Mouse (Mus musculus): ENCODE measurements around the gene Pakap. TPM values are rescaled to one million over a fixed set of nuclear protein-coding genes. Genes with fewer than 3 reads are reported as not detected.

Pakap gene
- polyA plus RNA-seq, 1 experiment, result not detected

DNA sequence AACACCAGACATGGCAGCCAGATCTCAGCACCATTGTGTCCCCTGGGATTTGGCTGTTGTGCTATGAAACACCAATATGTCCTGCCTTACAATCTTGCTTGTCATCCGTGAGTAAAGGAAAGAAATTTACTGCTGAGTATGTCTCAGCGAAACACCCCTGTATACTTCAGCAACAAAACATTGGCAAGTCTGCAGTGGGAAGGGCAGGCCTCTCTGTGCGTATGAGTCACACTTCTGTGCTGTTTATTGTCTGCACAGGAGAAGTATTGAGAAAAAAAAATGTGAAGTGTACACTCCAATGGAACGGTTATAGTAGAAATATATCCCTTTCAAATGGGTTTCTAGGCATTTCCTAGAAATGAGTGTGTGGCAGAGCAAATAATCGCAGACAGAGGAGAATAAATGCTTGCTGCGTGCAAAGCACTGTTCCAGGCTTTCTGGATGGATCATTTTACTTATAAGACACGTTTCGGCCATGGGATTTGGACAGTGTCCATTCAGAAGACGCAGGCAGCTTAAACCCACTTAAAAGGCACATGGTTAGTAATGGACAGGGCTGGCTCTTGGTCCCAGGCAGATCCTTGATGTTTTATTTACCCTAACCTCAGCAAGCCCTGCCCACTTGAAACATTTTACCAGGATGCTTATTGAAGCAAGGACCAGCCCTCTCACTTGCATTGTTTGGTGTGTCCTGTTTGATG, 69.0 kb downstream of the Pakap start:
- Histone ChIP-seq H3K4me3 (ENCODE audit: insufficient read depth, low read length) (no peak overlapping the region), H3K4me1 (ENCODE audit: control insufficient read depth, insufficient read depth, low read length) (no peaks in the 10 kb centered on the region), H3K27ac (ENCODE audit: insufficient read depth, low read depth, low read length) (no peak overlapping the region)
- TF ChIP-seq POLR2A (IDR thresholded peaks at IDR 0.05; ENCODE audit: borderline replicate concordance, low read depth, low read length), result no peak

DNA sequence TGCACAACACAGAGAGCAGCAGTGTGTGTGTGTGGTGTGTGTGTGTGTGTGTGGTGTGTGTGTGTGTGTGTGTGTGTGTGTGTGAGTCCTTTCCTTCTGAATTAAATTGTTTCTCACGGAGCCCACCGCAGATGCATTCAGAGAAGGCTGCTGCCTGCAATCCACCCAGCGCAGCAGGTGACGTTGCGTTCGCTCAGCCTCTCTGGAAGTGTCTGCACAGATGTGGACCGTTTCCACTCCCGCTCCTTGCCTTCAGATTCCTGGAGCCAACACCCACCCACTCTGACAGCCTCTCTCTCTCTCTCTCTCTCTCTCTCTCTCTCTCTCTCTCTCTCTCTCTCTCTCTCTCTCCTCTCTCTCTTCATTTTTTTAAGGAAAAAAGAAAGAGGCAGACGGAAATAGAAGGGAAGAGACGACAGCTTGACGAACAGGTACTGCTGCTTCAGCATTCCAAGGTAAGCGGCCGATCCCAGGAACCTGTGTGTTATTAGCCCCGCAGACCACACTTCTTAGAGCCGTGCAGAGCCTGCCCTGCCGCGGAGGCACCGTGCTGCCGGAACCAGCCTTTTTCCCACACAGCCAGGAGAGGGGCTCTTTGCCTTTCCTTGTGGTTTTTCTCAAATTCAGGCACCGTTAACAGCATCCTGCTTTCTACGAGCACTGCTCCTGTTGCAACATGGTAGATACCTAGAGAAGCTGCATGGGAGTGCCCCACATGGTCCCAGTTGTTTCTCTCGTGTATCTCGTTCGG, 69.8 kb downstream of the Pakap start:
- no peak for TF ChIP-seq POLR2A (IDR thresholded peaks at IDR 0.05; ENCODE audit: borderline replicate concordance, low read depth, low read length)
- TF ChIP-seq CTCF (IDR thresholded peaks at IDR 0.05; ENCODE audit: low read depth, low read length), result no peak
- no peak overlapping the region for H3K4me3 ChIP-seq (ENCODE audit: insufficient read depth, low read length)
- no peaks in the 10 kb centered on the region for H3K4me1 ChIP-seq (ENCODE audit: control insufficient read depth, insufficient read depth, low read length)
- no peak overlapping the region for H3K27ac ChIP-seq (ENCODE audit: insufficient read depth, low read depth, low read length)

- TF ChIP-seq CTCF (IDR thresholded peaks at IDR 0.05; ENCODE audit: low read depth, low read length) (no peak), POLR2A (IDR thresholded peaks at IDR 0.05; ENCODE audit: borderline replicate concordance, low read depth, low read length) (no peak)
- Histone ChIP-seq H3K27ac (ENCODE audit: insufficient read depth, low read depth, low read length) (no peak overlapping the region), H3K4me1 (ENCODE audit: control insufficient read depth, insufficient read depth, low read length) (no peaks in the 10 kb centered on the region), H3K4me3 (ENCODE audit: insufficient read depth, low read length) (no peak overlapping the region)
Measured at GRCm38 (mm10) chr4:57638941-57639340, 71.0 kb downstream of the Pakap start.

DNA sequence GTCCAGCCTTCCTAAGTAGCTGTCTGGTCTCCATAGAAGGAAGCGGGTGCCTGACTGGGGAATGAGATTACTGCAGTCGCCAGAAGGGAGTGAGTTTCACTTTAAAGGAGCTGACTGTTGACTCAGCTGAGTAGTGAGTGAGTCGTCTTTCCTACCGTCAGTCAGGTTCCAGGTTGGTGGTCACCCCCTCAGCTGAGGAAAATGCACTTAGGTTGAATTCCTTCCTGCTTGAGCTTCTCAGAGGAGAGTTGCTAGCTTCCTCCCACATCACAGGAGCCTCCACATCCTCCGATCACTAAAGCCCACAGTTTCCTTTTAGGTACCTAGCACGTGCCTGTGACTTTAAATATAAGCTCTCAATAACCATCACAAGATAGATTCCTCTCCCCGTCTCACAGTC, 72.2 kb downstream of the Pakap start:
- no peak overlapping the region for H3K27ac ChIP-seq (ENCODE audit: insufficient read depth, low read depth, low read length)
- H3K4me3 ChIP-seq (ENCODE audit: insufficient read depth, low read length), result no peak overlapping the region
- TF ChIP-seq POLR2A (IDR thresholded peaks at IDR 0.05; ENCODE audit: borderline replicate concordance, low read depth, low read length) (no peak), CTCF (IDR thresholded peaks at IDR 0.05; ENCODE audit: low read depth, low read length) (no peak)
- no peaks in the 10 kb centered on the region for H3K4me1 ChIP-seq (ENCODE audit: control insufficient read depth, insufficient read depth, low read length)

DNA sequence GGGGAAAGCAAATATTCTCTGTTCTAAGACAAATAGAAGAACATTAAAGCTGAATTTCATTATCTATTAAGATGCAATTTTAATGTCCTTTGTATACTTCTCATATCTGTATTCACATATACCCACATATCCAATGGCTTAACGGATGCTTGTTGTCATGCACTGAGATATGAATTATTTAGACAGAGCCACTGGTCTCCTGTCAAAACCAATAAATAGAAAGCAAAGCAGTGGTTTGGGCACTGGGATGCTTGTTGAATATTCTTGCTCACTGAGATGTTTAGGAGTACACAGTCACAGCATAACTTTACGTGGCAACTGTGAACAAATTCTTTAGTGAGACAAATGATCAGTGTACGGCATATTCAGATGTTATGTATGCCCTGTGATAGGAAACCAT, 73.0 kb downstream of the Pakap start:
- no peak overlapping the region for H3K4me3 ChIP-seq (ENCODE audit: insufficient read depth, low read length)
- H3K27ac ChIP-seq (ENCODE audit: insufficient read depth, low read depth, low read length), result no peak overlapping the region
- H3K4me1 ChIP-seq (ENCODE audit: control insufficient read depth, insufficient read depth, low read length), result no peaks in the 10 kb centered on the region
- TF ChIP-seq CTCF (IDR thresholded peaks at IDR 0.05; ENCODE audit: low read depth, low read length) (no peak), POLR2A (IDR thresholded peaks at IDR 0.05; ENCODE audit: borderline replicate concordance, low read depth, low read length) (no peak)

GRCm38 (mm10) chr4:57650994-57651393, 83.0 kb downstream of the Pakap start:
- TF ChIP-seq POLR2A (IDR thresholded peaks at IDR 0.05; ENCODE audit: borderline replicate concordance, low read depth, low read length) (no peak), CTCF (IDR thresholded peaks at IDR 0.05; ENCODE audit: low read depth, low read length) (no peak)
- H3K4me3 ChIP-seq (ENCODE audit: insufficient read depth, low read length), result no peak overlapping the region
- no peaks in the 10 kb centered on the region for H3K4me1 ChIP-seq (ENCODE audit: control insufficient read depth, insufficient read depth, low read length)

DNA sequence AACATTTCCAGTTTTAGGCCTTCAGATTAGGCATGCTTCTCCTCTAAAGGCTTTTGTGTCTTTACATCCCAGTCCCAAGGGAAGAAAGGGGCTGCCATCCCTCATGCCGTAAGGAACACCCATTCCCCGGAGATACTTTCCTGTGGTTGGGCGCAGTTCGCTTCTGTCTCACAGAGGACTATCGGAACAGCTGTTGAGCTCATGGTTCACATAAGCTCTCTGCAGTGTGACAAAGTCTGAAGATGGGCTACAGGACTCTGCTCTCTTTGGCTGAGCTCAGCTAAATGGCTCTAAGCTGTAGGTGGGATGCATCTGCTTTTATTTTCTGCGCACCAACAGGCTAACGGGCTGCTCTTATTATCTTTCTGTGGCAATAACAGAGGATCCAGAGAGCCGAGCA, 83.6 kb downstream of the Pakap start:
- TF ChIP-seq CTCF (IDR thresholded peaks at IDR 0.05; ENCODE audit: low read depth, low read length) (no peak), POLR2A (IDR thresholded peaks at IDR 0.05; ENCODE audit: borderline replicate concordance, low read depth, low read length) (no peak)
- no peak overlapping the region for H3K27ac ChIP-seq (ENCODE audit: insufficient read depth, low read depth, low read length)

More at GRCm38 (mm10) chr4:57650994-57651393, 83.0 kb downstream of the Pakap start:
- no peak overlapping the region for H3K27ac ChIP-seq (ENCODE audit: insufficient read depth, low read depth, low read length)

DNA sequence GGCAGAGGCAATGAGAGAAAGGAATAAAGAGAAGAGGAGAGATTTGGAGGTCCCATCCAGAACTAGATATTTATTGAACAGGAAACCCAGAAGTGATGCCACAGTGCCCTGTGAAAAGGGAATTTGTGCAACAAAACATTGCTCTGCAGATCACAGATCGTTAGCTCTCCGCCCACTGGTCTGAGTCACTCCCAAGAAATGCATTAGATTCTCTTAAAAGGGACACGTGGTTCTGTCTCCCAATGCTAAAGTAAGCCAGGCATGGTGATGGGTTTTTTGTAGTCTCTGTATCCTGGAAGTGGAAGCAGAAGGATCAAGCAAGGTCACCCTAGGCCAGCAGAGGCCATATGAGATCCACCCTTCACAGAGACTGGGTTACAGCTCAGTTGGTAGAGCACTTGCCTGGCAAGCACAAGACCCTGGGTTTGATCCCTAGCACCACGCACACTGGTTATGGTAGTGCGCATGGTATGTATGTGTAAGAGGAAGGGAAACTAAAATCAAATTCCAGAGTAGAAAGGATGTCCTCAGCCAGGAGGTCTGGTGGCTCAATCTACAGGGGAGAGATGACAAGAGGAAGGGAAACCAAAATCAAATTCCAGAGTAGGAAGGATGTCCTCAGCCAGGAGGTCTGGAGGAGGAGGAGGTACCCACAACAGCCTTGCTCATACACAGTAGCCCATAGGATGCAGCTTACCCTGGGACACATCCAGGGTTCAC, 84.4 kb downstream of the Pakap start:
- H3K4me3 ChIP-seq (ENCODE audit: insufficient read depth, low read length), result no peak overlapping the region
- no peaks in the 10 kb centered on the region for H3K4me1 ChIP-seq (ENCODE audit: control insufficient read depth, insufficient read depth, low read length)
- no peak overlapping the region for H3K27ac ChIP-seq (ENCODE audit: insufficient read depth, low read depth, low read length)
- TF ChIP-seq POLR2A (IDR thresholded peaks at IDR 0.05; ENCODE audit: borderline replicate concordance, low read depth, low read length) (no peak), CTCF (IDR thresholded peaks at IDR 0.05; ENCODE audit: low read depth, low read length) (no peak)

More for the DNA sequence above, 83.6 kb downstream of the Pakap start:
- H3K4me3 ChIP-seq (ENCODE audit: insufficient read depth, low read length), result no peak overlapping the region
- no peaks in the 10 kb centered on the region for H3K4me1 ChIP-seq (ENCODE audit: control insufficient read depth, insufficient read depth, low read length)

DNA sequence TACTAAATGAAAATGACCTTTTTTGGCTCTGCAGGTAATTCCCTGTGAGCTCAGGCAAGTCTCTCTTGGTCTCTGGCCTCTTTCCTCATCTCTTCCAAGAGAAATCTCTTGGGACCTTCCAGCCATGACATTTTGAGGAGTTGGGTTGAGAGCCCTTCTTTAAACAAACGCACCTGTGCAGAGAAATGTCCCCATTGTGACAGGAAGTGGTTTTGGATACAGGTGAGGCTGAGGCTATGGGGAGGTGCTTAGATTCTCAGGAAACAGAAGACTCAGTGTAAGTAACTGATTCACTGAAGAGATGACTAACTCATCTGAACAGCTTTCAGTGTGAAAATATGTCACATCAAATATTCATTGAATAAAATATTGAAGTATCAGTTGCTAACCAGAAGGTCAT, 88.0 kb downstream of the Pakap start:
- H3K4me1 ChIP-seq (ENCODE audit: control insufficient read depth, insufficient read depth, low read length), result no peaks in the 10 kb centered on the region
- TF ChIP-seq POLR2A (IDR thresholded peaks at IDR 0.05; ENCODE audit: borderline replicate concordance, low read depth, low read length), result no peak
- no peak for TF ChIP-seq CTCF (IDR thresholded peaks at IDR 0.05; ENCODE audit: low read depth, low read length)
- no peak overlapping the region for H3K4me3 ChIP-seq (ENCODE audit: insufficient read depth, low read length)
- H3K27ac ChIP-seq (ENCODE audit: insufficient read depth, low read depth, low read length), result no peak overlapping the region

GRCm38 (mm10) chr4:57656388-57656787, 88.4 kb downstream of the Pakap start:
- TF ChIP-seq POLR2A (IDR thresholded peaks at IDR 0.05; ENCODE audit: borderline replicate concordance, low read depth, low read length) (no peak), CTCF (IDR thresholded peaks at IDR 0.05; ENCODE audit: low read depth, low read length) (no peak)
- Histone ChIP-seq H3K4me1 (ENCODE audit: control insufficient read depth, insufficient read depth, low read length) (no peaks in the 10 kb centered on the region), H3K27ac (ENCODE audit: insufficient read depth, low read depth, low read length) (no peak overlapping the region), H3K4me3 (ENCODE audit: insufficient read depth, low read length) (no peak overlapping the region)

All from bone marrow macrophage, adult 2 months (primary cell).